Mouse (Mus musculus): ENCODE data around the gene Ypel2. TPM values are rescaled to one million over a fixed set of nuclear protein-coding genes. Genes with fewer than 3 reads are reported as not detected.
A peak's percentile ranks its signal among the peaks of the same experiment; 100 is the strongest.

The Ypel2 gene
- polyA plus RNA-seq, 2 experiments, result 0.70 to 0.83 TPM

DNA sequence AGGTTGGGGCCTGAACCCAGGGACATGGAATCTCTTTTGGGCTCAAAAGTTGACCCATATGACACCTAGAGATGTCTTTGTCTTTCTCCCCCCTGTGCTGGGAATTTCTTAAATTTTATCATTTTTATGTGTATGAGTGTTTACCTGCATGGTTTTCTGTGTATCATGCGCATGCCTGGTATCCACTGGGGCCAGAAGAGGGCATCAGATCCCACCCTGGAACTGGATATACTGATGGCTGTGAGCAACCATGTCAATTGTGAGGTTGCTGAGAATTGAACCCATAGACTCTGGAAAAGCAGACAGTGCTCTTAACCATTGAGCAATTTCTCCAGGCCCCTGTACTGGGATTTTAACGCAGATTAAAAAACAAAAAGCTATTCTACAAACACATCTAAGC lies 76.0 kb downstream of the Ypel2 start:
- no peak overlapping the region for H3K27ac ChIP-seq

DNA sequence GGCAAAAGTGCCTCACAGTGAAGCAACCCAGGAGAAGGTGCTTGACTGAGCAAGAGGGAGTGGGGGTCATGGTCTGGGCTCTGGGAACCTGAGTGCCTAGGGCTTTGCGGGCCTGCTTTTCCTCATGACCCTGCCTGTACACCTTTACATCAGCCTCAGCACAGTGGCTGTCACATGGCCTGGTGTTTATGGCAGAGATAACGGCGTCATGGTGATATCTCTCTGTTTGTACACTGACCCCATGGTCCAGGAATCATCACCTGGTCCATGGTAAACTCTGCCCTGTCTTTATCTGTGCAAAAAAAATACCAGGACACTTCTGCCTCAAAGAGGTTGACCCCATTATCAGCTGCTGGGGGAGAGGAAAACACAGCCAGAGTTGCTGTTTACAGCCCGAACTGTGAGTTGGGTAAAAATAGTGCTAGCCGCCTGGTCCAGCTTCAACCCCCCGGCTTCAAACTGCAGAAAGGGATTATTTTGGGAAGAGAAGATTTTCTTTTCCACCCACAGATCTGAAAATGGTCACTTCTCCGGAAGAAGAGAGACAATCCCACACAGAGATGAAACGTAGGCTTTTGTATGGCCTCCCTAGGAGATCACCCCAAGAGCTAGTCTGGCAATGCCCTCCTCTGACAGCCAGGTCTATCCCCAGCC lies 76.8 kb downstream of the Ypel2 start:
- no peak overlapping the region for H3K9ac ChIP-seq (replicated peaks)
- H3K36me3 ChIP-seq (replicated peaks; ENCODE audit: control insufficient read depth, insufficient read depth, low read depth), result no peaks in the 10 kb centered on the region
- 57% methylated on average over 8 of the region's 8 CpGs for WGBS (ENCODE audit: insufficient replicate concordance)
- no peak overlapping the region for H3K4me2 ChIP-seq (ENCODE audit: low read depth)
- no peak overlapping the region for H3K4me3 ChIP-seq (ENCODE audit: insufficient read depth in 1 of 2, low read depth in 2 of 2, low read length in 2 of 2)
- DNase-seq (ENCODE audit: low read depth in 3 of 3, low spot score in 3 of 3) (peak in 1 of 3 experiments; percentile 13), ATAC-seq (ENCODE audit: insufficient read depth) (peak; percentile 56)
- TF ChIP-seq CTCF (IDR thresholded peaks at IDR 0.05; ENCODE audit: low read depth), result no peak
- no peak for TF ChIP-seq EP300 (IDR thresholded peaks at IDR 0.05; ENCODE audit: low read depth)
- no peak overlapping the region for H3K27ac ChIP-seq
- peaks cover 0 to 4% of the 10 kb centered on the region in 2 experiments; a peak in 1 of 4 replicates for H3K4me1 ChIP-seq (replicated peaks; ENCODE audit: control insufficient read depth in 2 of 2, insufficient read depth in 2 of 2, low read length in 1 of 2)
- H3K9me3 ChIP-seq (ENCODE audit: control insufficient read depth, low read length), result no peaks in the 10 kb centered on the region
- no peaks in the 10 kb centered on the region for H3K27me3 ChIP-seq (ENCODE audit: control insufficient read depth, insufficient read depth, low read length)

More for the DNA sequence above, 76.0 kb downstream of the Ypel2 start:
- no peak overlapping the region for H3K4me3 ChIP-seq (ENCODE audit: insufficient read depth in 1 of 2, low read depth in 2 of 2, low read length in 2 of 2)
- H3K36me3 ChIP-seq (replicated peaks; ENCODE audit: control insufficient read depth, insufficient read depth, low read depth), result no peaks in the 10 kb centered on the region
- DNase-seq (ENCODE audit: low read depth in 3 of 3, low spot score in 3 of 3), result no peak
- TF ChIP-seq EP300 (IDR thresholded peaks at IDR 0.05; ENCODE audit: low read depth), result no peak
- no peak for TF ChIP-seq CTCF (IDR thresholded peaks at IDR 0.05; ENCODE audit: low read depth)
- H3K4me1 ChIP-seq (replicated peaks; ENCODE audit: control insufficient read depth in 2 of 2, insufficient read depth in 2 of 2, low read length in 1 of 2), result peaks cover 0 to 4% of the 10 kb centered on the region in 2 experiments; a peak in 1 of 4 replicates
- H3K27me3 ChIP-seq (ENCODE audit: control insufficient read depth, insufficient read depth, low read length), result no peaks in the 10 kb centered on the region
- no peaks in the 10 kb centered on the region for H3K9me3 ChIP-seq (ENCODE audit: control insufficient read depth, low read length)
- no peak for ATAC-seq (ENCODE audit: insufficient read depth)
- H3K4me2 ChIP-seq (ENCODE audit: low read depth), result no peak overlapping the region
- H3K9ac ChIP-seq (replicated peaks), result no peak overlapping the region
- 70% methylated on average over 2 of the region's 2 CpGs for WGBS (ENCODE audit: insufficient replicate concordance)

DNA sequence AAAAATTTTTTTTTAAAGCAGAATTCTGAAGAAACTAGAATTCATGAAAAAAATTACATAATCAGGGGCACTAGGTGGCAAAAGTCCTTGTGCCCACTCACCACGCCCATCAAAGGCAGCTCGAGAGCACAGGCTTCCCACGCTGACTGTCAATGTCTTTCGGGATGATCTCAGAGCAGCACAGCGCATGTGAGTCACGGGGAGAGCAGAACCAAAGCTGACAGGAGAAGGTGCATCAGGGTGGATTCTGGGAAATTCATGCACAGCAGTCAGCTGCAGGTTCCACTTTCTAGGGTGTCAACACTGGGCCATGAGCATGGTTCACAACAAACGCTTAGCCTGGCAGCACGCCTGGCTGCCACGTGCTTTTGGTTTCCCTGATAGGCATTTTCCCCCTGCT lies 79.2 kb downstream of the Ypel2 start:
- Histone ChIP-seq H3K27ac (no peak overlapping the region), H3K4me2 (ENCODE audit: low read depth) (no peak overlapping the region), H3K27me3 (ENCODE audit: control insufficient read depth, insufficient read depth, low read length) (no peaks in the 10 kb centered on the region), H3K9me3 (ENCODE audit: control insufficient read depth, low read length) (no peaks in the 10 kb centered on the region), H3K9ac (replicated peaks) (no peak overlapping the region), H3K4me1 (replicated peaks; ENCODE audit: control insufficient read depth in 2 of 2, insufficient read depth in 2 of 2, low read length in 1 of 2) (peaks cover 0 to 4% of the 10 kb centered on the region in 2 experiments; a peak in 1 of 4 replicates), H3K36me3 (replicated peaks; ENCODE audit: control insufficient read depth, insufficient read depth, low read depth) (no peaks in the 10 kb centered on the region), H3K4me3 (ENCODE audit: insufficient read depth in 1 of 2, low read depth in 2 of 2, low read length in 2 of 2) (no peak overlapping the region)
- TF ChIP-seq CTCF (IDR thresholded peaks at IDR 0.05; ENCODE audit: low read depth) (no peak), EP300 (IDR thresholded peaks at IDR 0.05; ENCODE audit: low read depth) (no peak)
- no peak for ATAC-seq (ENCODE audit: insufficient read depth)
- 67% methylated on average over 9 of the region's 9 CpGs for WGBS (ENCODE audit: insufficient replicate concordance)
- no peak for DNase-seq (ENCODE audit: low read depth in 3 of 3, low spot score in 3 of 3)

DNA sequence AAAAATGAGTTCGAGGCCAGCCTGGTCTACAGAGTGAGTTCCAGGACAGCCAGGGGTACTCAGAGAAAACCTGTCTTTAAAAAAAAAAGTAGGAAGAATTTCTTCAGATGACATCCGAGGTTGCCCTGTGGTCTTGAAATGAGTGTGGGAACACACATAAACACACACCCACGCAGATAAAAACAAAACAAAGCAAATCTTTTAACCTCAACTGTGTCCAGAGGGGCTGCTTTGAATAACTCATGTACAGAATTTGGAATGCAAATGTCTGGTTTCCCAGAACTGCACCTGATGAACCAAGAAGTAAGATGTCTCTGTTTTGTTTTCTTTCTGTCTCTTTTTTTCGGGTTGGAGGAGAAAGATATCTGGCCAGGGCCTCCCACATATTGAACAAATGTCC lies 83.3 kb downstream of the Ypel2 start:
- WGBS (ENCODE audit: insufficient replicate concordance), result 46% methylated on average over 4 of the region's 4 CpGs
- no peaks in the 10 kb centered on the region for H3K9me3 ChIP-seq (ENCODE audit: control insufficient read depth, low read length)
- H3K27ac ChIP-seq, result no peak overlapping the region
- no peak for DNase-seq (ENCODE audit: low read depth in 3 of 3, low spot score in 3 of 3)
- TF ChIP-seq CTCF (IDR thresholded peaks at IDR 0.05; ENCODE audit: low read depth) (no peak), EP300 (IDR thresholded peaks at IDR 0.05; ENCODE audit: low read depth) (no peak)
- no peak overlapping the region for H3K4me2 ChIP-seq (ENCODE audit: low read depth)
- no peaks in the 10 kb centered on the region for H3K27me3 ChIP-seq (ENCODE audit: control insufficient read depth, insufficient read depth, low read length)
- peaks cover 0 to 2% of the 10 kb centered on the region in 2 experiments; a peak in 2 of 4 replicates for H3K4me1 ChIP-seq (replicated peaks; ENCODE audit: control insufficient read depth in 2 of 2, insufficient read depth in 2 of 2, low read length in 1 of 2)
- H3K9ac ChIP-seq (replicated peaks), result no peak overlapping the region
- no peak for ATAC-seq (ENCODE audit: insufficient read depth)
- no peak overlapping the region for H3K4me3 ChIP-seq (ENCODE audit: insufficient read depth in 1 of 2, low read depth in 2 of 2, low read length in 2 of 2)
- no peaks in the 10 kb centered on the region for H3K36me3 ChIP-seq (replicated peaks; ENCODE audit: control insufficient read depth, insufficient read depth, low read depth)

DNA sequence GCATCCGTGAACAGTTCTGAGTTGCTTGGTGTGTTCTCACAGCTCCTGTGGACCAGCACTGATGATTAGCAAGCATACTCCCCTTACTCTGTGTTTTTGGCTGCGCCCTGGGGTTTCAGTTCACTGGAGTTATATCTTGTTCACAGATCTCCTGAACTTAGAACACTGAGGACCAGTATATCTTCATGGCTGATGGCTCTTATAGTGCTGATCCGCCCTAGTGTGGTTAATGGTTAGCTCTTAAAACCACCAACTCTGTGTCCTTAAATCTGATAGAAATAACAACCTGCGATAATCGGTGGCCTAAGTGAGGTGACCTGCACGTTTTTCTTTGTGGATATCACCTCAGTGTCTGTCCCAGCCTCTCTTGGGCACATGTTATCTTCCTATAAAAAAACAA lies 84.5 kb downstream of the Ypel2 start:
- Histone ChIP-seq H3K4me2 (ENCODE audit: low read depth) (no peak overlapping the region), H3K9me3 (ENCODE audit: control insufficient read depth, low read length) (no peaks in the 10 kb centered on the region), H3K27ac (no peak overlapping the region), H3K9ac (replicated peaks) (no peak overlapping the region), H3K4me3 (ENCODE audit: insufficient read depth in 1 of 2, low read depth in 2 of 2, low read length in 2 of 2) (no peak overlapping the region), H3K4me1 (replicated peaks; ENCODE audit: control insufficient read depth in 2 of 2, insufficient read depth in 2 of 2, low read length in 1 of 2) (peaks cover 0 to 2% of the 10 kb centered on the region in 2 experiments; a peak in 2 of 4 replicates), H3K27me3 (ENCODE audit: control insufficient read depth, insufficient read depth, low read length) (no peaks in the 10 kb centered on the region), H3K36me3 (replicated peaks; ENCODE audit: control insufficient read depth, insufficient read depth, low read depth) (no peaks in the 10 kb centered on the region)
- TF ChIP-seq EP300 (IDR thresholded peaks at IDR 0.05; ENCODE audit: low read depth) (no peak), CTCF (IDR thresholded peaks at IDR 0.05; ENCODE audit: low read depth) (no peak)
- DNase-seq (ENCODE audit: low read depth in 3 of 3, low spot score in 3 of 3), result no peak
- WGBS (ENCODE audit: insufficient replicate concordance), result 44% methylated on average over 6 of the region's 6 CpGs
- no peak for ATAC-seq (ENCODE audit: insufficient read depth)
